Mouse (Mus musculus) left cerebral cortex, adult 9 months (tissue): ENCODE measurements at regions not wholly inside any gene's neighbourhood (a gene's known extent, or its start where the extent isn't known, plus 50 kb on each side); places are given as distances from the start of the nearest gene placed in this dataset.
"Not testable (repeated sequence)": the region's sequence is repeated elsewhere in the genome, so short reads cannot be mapped to it uniquely, and the experiment has no call there.

Experiments
- DNase-seq, 2 experiments: peaks; one replicate each; pipeline ENCODE4 v3.0.0; 2022; ENCODE audit warnings: low spot score in 2 of 2

- peak in 1 of 2 experiments; percentile 3 for DNase-seq
These were observed 476.1 kb upstream of the Olfr161 start for GRCm38 (mm10) chr16:3114473-3115335.

GRCm38 (mm10) chr16:3115336-3116112, 475.3 kb upstream of the Olfr161 start:
- peak in 1 of 2 experiments; percentile 15 for DNase-seq

GRCm38 (mm10) chr16:3116113-3116511, 474.7 kb upstream of the Olfr161 start:
- DNase-seq = peak; percentile 14 to 68

- DNase-seq = not testable (repeated sequence)
These were observed 469.6 kb upstream of the Olfr161 start for GRCm38 (mm10) chr16:3121216-3121615.

GRCm38 (mm10) chr16:3122145-3122860, 468.5 kb upstream of the Olfr161 start:
- DNase-seq = not testable (repeated sequence)

GRCm38 (mm10) chr16:3122861-3123477, 467.9 kb upstream of the Olfr161 start:
- DNase-seq = peak; percentile 28 to 58

- DNase-seq = not testable (repeated sequence)
These were observed 463.5 kb upstream of the Olfr161 start for GRCm38 (mm10) chr16:3127317-3127716.
